Mouse (Mus musculus) c-Kit-positive CD71-positive TER-119-positive erythroid progenitor cells, embryonic 14.5 days (primary cell): Measurements from ENCODE around the gene Hdgfl3.
"Not testable (repeated sequence)": the region's sequence is repeated elsewhere in the genome, so short reads cannot be mapped to it uniquely, and the experiment has no call there.

Source experiments
- DNase-seq: peaks from one replicate; pipeline ENCODE4 v3.0.0-alpha.2; 2013; ENCODE audit warnings: low spot score

The Hdgfl3 gene

DNA sequence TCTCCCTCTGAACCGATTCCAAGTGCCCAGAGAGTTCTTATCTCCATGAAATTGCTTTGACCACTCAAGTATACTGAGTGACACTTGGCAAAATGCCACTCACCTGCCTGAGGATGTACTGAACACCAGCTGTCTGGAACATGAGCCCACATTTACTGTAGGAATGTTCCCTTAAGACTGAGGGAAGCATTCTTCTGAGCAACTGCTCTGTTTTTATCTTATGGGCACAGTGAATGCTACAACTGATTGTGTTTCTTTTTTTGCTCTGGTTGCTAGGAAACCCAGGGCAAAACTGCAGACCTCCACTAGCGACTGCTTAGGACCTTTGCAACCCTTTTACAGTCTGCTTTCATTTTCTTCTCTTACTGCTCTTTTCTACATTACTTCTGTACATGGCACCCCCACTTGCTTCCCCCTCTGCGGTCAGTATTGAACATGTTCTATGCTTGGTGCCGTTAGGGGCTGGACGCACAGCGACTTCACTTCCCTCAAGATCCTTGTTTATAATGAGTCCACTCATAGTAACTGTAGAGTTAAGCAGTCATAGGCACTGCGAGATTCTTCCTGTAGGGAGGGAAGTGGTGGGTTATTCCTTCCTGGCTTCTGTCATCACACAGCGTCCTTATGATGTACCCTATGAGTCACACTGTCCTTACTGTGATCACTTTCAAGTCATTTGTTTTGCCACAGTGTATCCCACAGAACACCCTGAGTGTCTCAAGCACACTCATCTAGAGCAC lies 79.5 kb downstream of the Hdgfl3 start:
- DNase-seq: no peak

- no peak for DNase-seq
Observed at GRCm38 (mm10) chr7:81851706-81852105, 82.6 kb downstream of the Hdgfl3 start.

- DNase-seq: no peak
Observed at GRCm38 (mm10) chr7:81850171-81850570, 84.1 kb downstream of the Hdgfl3 start.

DNA sequence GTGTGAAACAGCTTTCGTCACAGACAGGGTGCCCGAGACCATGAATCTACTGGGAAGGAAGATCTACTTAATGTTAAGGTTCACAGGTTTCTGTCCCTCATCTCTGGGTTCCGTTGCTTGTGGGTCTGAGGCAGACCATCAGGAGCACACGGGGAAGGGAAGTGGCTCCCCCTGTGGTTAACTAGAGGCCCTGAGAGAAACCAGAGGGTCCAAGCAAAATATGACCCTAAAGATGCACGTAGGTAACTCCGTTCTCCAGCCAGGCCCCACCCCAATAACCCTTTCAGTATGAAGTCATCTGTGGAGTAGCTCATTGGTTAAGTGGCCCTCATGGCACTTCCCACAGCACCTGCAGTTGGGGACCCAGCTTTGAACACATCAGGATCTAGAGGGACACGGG lies 84.6 kb downstream of the Hdgfl3 start:
- no peak for DNase-seq

- no peak for DNase-seq
Observed at GRCm38 (mm10) chr7:81849214-81849613, 85.1 kb downstream of the Hdgfl3 start.

- DNase-seq: no peak
Observed at GRCm38 (mm10) chr7:81847777-81848176, 86.5 kb downstream of the Hdgfl3 start.

DNA sequence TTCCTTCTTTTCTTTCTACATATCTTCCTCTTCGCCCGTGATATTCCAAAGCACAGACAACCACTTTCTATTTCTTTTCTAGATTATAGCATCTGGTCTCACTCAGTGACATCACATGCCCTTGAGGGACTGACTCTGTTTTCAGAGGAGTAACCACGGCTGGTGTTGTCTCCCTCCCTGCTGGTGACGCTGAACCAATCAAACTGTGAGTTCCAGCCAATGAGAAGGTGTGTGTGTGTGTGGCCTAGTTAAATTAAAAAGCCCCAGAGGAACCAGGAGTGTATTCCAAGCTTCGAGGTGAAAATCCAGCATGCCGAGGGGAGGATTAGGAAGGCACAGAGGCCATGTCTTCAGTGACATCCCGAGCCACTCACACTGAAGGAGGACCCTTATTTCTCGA lies 87.3 kb downstream of the Hdgfl3 start:
- DNase-seq: no peak

DNA sequence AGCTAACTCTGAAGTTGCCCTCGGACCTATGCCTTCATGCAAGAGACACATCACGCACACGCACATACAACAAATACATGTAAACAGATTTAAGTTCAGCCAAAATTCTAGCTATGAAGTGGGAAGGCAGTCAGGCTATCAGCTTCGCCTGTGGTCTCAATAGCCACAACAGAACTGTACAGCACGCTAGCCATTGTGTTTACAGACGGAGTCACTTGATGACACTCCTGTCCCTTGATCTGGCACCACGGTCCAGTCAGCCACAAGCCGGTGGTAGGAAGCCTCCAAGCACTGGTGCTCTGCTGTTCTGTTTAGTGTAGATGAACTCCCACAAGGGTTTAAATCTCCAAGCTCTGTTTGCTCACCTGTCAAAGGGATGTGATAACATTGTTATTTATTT lies 88.3 kb downstream of the Hdgfl3 start:
- no peak for DNase-seq

DNA sequence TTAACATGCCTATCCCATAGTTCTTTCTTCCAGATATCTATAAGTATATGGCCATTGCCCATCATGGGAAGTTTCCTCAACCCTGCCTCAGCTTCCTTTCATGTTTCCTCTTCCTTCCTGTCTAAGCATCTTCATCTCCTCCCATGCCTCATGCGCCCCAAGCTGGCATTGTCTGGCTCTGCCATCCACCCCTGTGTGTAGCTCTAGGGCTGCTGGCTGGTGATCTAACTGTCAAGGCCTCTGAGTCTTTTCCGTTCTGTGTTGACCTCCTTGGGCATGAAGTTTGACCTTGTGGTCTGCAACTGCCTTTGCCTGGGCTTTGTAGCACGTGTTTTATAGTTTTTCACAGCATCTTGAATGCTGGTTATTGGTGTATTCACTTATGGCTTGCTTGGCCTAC lies 89.0 kb downstream of the Hdgfl3 start:
- no peak for DNase-seq

DNA sequence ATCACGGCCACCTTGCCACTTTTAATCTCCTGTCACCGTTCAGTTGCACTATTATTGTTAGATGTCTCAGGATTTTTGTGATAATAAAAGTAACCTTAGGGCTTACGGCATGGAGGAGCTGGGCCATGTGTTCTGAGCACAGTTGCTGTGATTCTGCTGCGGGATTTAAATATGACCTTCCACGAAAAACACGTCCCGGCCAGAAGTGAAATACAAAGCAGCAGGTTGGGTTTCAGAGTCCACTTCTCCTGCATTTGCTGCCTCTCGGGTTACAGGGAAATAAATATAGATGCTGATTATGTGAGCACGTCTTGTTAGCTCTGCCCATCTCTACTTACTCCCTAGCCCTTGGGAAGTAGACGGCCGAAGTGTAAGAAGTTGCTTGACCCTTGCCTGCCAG lies 89.5 kb downstream of the Hdgfl3 start:
- DNase-seq: no peak

GRCm38 (mm10) chr7:81843903-81844302 lies 90.4 kb downstream of the Hdgfl3 start:
- no peak for DNase-seq

- DNase-seq: no peak
Observed at GRCm38 (mm10) chr7:81842998-81843397, 91.3 kb downstream of the Hdgfl3 start.

GRCm38 (mm10) chr7:81842141-81842540 lies 92.1 kb downstream of the Hdgfl3 start:
- no peak for DNase-seq

DNA sequence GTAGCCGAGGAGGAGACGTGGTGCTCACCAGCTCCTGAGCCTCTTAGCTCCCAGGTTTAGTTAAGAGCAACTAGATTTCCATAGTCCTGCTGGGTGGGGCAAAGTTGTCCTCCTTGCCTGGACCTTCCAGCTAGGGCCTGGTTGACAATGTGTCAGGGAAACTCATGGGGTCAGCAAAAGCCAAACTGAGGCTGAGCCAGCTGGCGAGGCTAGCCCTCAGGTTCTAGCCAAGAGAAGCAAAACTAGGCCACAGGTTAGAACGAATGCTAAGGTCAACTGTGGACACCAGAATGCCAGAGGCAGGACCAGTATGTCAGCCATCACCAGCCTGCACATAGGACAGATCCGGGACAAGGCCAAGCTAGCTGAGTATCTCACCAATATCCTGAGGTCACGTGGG lies 92.8 kb downstream of the Hdgfl3 start:
- DNase-seq: no peak

GRCm38 (mm10) chr7:81840661-81841181 lies 93.6 kb downstream of the Hdgfl3 start:
- DNase-seq: no peak

DNA sequence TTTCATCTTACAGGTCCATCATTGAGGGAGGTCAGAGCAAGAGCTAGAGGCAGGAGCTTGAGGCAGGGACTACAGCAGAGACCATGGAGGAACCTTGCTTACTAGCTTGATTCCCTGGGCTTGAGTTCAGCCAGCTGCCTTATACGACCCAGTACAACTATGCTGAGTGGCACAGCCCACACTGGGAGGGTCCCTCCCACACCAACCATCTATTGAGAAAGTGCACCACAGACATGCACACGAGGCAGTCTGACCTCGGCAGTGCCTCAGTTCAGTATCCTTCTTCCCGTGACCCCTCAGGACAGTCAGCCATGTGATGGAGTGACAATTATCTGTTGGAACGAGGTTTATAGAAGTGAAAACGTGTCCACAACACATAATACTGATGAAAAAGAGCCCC lies 94.5 kb downstream of the Hdgfl3 start:
- no peak for DNase-seq

- not testable (repeated sequence) for DNase-seq
Observed at GRCm38 (mm10) chr7:81837771-81838170, 96.5 kb downstream of the Hdgfl3 start.

DNA sequence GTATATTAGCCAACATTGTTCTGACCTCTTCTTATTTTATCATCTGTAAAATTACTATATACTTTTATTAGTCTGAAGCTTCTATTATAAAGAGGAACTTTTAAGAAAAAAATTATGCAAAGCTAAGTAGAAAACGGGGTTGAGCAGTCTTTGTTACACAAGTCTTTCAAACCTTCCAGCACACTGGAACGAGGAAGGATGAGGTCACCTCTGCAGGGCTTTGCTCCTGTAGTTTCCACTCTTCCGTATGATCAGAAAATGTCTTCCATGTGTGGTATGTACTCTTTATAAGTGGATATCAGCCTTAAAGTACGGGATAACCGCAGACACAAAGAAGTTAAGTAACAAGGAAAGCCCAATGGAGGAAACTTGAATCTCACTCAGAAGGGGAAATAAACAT lies 98.8 kb downstream of the Hdgfl3 start:
- DNase-seq: no peak

GRCm38 (mm10) chr7:81834847-81835246 lies 99.4 kb downstream of the Hdgfl3 start:
- no peak for DNase-seq
